Mouse (Mus musculus) monocyte, adult 5-6 weeks (primary cell): ENCODE data around the gene Myrip. TPM values are rescaled to one million over a fixed set of nuclear protein-coding genes. Genes with fewer than 3 reads are reported as not detected.
"Not testable (repeated sequence)": the region's sequence is repeated elsewhere in the genome, so short reads cannot be mapped to it uniquely, and the experiment has no call there.

ENCODE experiments used
- ATAC-seq: fragments of 153-309, 156-312 bp; replicated peaks from 2 replicates; pipeline ENCODE4 v1.8.0; 2017; ENCODE audit warnings: mild to moderate bottlenecking; ENCODE audit not compliant: low TSS enrichment, insufficient number of reproducible peaks, severe bottlenecking, poor library complexity, low FRiP score
- total RNA-seq: library from RNA; stranded (forward); fragments of 200-1000, 200-491, 200-594 nt; gene quantifications from 3 replicates; pipeline ENCODE4 v1.2.3, GENCODE M21; 2017

Myrip gene
- total RNA-seq, 1 experiment from 2014 or later: not detected

DNA sequence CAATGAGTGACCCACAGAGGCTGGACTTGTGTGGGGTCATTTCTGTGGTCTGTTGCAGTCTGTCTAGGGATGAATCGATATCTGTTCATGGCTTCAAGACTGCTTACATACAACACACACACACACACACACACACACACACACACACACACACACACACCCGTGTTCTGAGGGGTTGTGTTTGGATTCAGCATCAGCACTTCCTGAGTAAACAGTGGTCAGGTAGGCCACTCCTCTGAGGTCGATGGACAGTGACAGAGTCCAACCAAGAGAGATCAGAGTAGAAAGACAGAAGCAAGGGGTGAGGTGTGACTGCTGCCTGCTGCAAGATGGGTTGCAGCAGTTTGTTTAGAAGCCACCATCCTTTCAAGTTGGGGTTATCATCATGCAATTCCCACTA is 61.4 kb downstream of the Myrip start:
- ATAC-seq: no peak

- ATAC-seq: no peak
Measured at GRCm38 (mm10) chr9:120364653-120365283, 63.5 kb downstream of the Myrip start.

DNA sequence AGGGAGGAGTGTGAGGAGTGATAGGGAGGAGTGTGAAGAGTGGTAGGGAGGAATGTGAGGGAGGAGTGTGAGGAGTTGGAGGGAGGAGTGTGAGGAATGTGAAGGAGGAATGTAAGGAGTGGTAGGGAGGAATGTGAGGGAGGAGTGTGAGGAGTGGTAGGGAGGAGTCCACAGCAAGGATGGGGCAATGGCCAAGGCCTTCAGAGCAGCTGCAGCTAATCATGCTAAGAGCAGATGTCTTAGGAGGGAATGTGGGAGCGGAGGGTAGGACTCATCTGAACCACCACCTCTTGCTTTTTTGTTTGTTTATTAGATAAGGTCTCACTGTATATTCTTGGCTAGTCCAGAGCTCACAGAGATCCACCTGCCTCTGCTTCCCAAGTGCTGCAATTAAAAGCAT is 66.2 kb downstream of the Myrip start:
- ATAC-seq: no peak

- ATAC-seq: no peak
Measured at GRCm38 (mm10) chr9:120371633-120372032, 70.3 kb downstream of the Myrip start.

DNA sequence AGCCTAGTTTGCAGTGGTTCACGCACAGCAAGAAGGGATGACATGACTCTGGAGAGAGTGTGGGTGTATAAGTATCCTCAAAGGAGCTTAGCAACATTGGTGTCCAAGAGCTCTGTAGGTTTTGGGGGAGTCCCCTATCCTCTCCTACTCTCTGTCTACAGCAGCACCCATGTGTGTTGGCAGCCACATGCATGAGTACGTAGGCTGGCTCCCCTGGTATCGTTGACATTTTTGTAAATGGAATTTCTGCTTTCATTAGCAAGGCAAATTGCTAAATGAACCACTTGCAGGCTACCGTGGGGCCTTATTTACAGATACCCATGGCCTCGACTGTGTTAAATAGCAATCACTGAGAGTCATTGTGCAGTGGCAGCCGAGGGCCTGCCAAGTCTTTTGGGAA is 71.0 kb downstream of the Myrip start:
- no peak for ATAC-seq

- no peak for ATAC-seq
Measured at GRCm38 (mm10) chr9:120377726-120378125, 76.4 kb downstream of the Myrip start.

DNA sequence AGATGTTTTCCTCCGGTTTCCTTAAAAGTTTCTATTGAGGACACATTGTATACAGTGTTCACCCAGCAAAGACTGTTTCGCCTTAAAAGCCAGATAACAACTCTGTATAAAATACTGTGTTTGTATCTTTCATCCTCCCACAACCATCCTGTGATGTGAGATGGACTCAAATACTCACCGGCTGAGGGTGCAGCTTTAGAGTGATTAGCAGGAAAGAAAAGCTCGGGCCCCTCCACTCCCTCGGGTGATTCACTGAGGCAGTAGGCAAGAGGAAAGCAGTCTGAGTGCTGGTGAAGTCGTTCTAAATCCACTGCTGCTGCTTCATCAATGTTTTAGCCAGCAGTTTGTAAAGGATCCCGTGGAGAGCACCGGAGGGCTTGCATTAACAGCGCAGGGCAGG is 93.9 kb downstream of the Myrip start:
- ATAC-seq: no peak

DNA sequence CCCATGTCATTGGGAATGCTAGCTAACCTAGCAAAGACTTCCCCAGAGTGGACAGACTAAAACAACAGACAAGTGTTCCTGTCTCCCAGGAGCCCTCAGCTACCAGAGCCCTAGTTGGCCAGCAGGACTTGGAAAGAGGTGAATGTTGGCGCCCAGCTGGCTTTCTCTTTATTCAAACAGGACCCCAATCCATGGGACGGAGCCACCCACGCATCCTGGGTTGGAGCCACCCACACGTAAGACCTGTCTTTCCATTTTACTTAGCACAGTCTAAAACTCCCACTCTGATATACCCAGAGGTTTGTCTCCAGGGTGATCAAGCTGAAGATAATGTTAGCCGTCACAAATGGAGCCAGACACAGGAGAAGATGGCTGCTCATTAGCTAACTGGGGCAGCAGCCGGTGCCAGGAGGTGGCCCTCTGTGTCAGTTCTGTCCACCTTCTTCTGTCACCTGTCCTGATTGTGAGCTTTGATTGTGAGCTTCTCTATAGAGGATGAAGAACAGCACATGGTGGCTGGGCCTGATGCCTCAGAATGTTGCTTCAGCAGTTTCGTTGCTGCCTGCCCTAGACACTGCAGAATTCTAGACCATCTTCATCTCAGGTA is 95.4 kb downstream of the Myrip start:
- no peak for ATAC-seq

GRCm38 (mm10) chr9:120398289-120398688 is 97.0 kb downstream of the Myrip start:
- no peak for ATAC-seq

GRCm38 (mm10) chr9:120399537-120399936 is 98.2 kb downstream of the Myrip start:
- ATAC-seq: not testable (repeated sequence)

DNA sequence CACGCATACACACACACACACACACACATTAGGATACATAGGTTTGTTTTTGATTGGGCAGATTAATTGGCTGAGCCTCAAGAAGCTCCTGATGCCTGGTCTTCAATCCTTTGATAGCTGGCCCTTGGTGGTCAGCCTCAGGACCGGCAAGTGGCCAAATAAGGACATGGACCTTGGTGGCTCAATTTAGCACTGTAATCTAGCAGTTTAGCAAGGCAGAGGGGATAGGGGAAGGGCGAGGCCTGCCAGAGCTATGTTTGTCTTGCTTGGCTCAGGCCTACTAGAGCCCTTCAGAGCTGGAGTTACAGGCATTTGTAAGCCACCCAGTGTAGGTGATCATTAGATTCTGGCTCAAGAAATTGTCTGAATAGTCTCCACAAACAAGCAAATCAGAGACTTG is 101.1 kb downstream of the Myrip start:
- no peak for ATAC-seq

GRCm38 (mm10) chr9:120403661-120404060 is 102.3 kb downstream of the Myrip start:
- ATAC-seq: no peak

GRCm38 (mm10) chr9:120409663-120410181 is 108.4 kb downstream of the Myrip start:
- no peak for ATAC-seq

- ATAC-seq: no peak
Measured at GRCm38 (mm10) chr9:120410421-120410820, 109.1 kb downstream of the Myrip start.

DNA sequence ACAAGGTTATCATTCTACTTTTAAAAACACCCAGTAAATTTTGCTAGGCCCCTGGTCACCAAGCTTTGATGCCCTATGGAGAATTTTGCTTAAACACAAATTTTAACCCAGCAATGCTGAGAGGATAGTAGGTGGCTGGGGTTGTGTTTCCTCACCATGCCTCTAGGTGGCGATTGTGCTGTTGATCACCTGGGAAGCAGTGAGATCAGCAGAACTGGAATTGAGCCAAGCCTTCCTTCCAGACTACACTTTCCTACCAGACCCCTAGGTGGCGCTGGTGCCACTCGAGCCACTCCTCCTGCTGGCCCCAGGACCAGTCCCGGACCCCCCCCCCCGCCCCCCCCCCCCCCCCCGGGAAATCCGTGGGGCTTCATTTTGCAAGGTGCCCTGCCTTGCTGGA is 114.2 kb downstream of the Myrip start:
- peak; percentile 77 for ATAC-seq

DNA sequence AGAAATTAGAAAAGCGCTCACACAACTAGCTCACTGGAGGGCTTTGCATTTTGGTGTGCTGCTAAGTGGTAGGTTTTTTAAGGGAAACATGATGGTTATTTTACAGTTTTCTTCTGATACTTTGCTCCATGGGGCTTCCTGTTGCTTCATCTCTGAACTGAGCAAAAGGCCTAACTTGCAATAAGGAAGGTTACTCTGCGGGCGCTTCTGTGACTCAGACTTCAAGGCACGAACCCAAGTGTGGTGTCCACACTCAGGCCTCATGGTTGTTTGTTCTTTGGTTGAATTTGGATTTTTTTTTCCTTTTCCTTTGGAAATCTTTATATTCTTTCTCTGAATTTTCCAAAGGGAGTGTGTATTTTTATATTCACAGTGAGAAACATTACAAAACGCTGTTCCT is 114.8 kb downstream of the Myrip start:
- ATAC-seq: no peak

DNA sequence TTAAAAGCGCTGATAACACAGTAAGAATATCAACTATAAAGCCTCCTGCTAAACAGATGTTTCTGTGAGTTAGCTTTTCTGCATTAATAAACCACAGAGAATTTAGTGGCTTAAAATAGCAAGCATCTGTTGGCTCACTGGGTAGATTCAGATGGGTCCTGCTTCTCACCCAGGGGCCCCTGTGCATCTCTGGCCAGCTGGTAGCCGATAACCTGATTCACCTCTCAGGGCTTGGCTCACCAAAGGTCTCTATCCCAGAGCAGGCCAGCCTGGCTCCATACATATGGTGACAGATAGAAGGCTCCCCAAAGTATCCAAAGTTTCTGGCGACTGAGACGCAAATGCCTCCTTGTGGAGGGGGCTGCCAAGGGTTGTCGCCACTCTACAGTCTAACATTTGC is 115.4 kb downstream of the Myrip start:
- ATAC-seq: no peak

DNA sequence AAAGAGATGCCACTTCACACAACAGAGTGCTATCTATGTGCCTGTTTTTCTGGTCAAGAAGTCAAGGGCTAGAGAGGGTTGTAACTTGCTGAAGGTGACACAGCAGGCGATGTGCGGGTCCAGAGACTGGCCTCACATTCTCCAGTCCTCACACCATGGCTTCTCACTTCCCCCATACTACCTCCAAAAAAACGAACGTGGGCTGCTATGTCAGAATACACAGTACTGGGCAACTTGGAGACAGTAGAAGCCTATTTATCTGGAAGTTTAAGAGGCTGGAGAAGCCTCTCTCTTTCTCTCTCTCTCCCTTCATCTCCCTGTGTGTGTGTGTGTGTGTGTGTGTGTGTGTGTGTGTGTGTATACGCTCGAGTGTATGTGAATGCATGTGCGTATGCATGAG is 117.3 kb downstream of the Myrip start:
- no peak for ATAC-seq

DNA sequence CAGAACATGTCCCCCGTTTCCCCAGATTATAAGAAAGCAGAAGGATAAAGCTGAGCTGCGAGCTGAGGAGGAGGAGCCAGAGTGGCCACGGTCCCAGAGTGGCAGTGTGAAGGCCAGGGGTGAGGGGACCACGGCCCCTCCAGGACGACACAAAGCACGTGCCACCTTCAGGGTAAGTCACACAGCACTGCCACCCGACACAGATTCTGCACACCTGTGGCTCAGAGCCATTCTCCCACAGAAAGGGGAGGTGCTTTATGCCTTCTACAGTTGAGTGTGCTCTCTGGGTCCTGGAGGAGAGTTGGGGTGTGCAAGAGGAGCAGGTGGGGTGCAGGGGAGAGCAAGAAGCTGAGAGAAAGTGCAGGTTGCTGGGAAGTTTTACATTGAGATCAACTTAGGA is 123.3 kb downstream of the Myrip start:
- ATAC-seq: no peak

GRCm38 (mm10) chr9:120425768-120426167 is 124.5 kb downstream of the Myrip start:
- no peak for ATAC-seq

DNA sequence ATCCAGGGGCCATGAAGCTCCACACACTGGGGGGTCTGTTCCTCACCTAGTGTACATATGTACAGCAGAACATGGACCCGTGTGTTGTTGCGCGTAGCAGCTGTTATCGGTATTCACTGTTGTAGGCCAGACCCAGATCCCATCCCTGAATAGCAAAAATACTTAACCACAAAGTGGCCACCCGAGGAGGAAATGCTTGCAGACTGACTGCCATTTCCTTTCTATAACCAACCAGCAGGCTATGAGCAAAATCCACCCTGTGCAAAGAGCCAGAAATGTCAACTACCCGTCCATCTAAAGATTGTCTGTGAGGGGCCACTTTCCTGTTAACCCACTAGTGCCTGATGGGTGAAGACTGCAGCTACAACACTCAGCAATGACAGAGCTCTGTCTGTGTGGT is 126.9 kb downstream of the Myrip start:
- ATAC-seq: no peak
